Comparison of ENCODE assay signal across 22 mouse cellular contexts in the genomic region with DNA sequence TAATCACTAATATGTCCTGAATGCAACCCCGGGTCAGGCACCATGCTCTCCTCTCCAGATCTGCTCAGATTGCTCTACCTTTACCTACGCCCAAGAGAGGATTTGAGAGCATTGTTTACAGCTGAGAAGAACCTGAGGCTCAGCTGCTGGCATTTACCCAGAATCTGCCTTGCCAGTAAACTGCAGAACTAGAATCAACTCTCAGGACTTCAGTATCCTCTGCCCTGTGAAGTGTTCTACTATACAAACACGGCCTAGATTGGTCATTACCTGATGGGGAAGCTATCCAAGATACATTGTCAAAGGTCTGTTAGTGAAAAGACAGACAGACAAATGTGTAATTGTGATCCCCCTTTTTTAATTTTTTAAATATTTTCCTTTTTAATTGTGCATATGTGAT.
"Had no signal": no experiment of that assay in that cellular context is flagged by ENCODE, and none has a peak within 500 bp of the region (broad histone marks: within the 10 kb centered on the region; RNA-seq: fewer than 3 reads in every experiment).

No protein-coding gene starts in this region.

- H3K27me3 ChIP-seq: intestine, embryonic 15.5 days; limb, embryonic 12.5 days; limb, embryonic 15.5 days; lung, embryonic 15.5 days; megakaryocyte, embryonic 14.5 days; midbrain, embryonic 13.5 days; neural tube, embryonic 13.5 days; stomach, embryonic 15.5 days had no signal

- H3K27ac ChIP-seq: intestine, embryonic 15.5 days; limb, embryonic 12.5 days; limb, embryonic 15.5 days; liver, embryonic 14.5 days; lung, embryonic 15.5 days; midbrain, embryonic 10.5 days; midbrain, embryonic 13.5 days; neural tube, embryonic 13.5 days; stomach, embryonic 15.5 days had no signal

- H3K9ac ChIP-seq: intestine, embryonic 15.5 days; limb, embryonic 12.5 days; limb, embryonic 15.5 days; liver, embryonic 14.5 days; lung, embryonic 15.5 days; midbrain, embryonic 13.5 days; neural tube, embryonic 13.5 days; stomach, embryonic 15.5 days had no signal

- H3K4me2 ChIP-seq: intestine, embryonic 15.5 days; limb, embryonic 12.5 days; limb, embryonic 15.5 days; lung, embryonic 15.5 days; midbrain, embryonic 13.5 days; neural tube, embryonic 13.5 days; stomach, embryonic 15.5 days had no signal

- H3K4me1 ChIP-seq: intestine, embryonic 15.5 days; limb, embryonic 12.5 days; limb, embryonic 15.5 days; lung, embryonic 15.5 days; midbrain, embryonic 10.5 days; midbrain, embryonic 13.5 days; neural tube, embryonic 13.5 days; stomach, embryonic 15.5 days had no signal

- ATAC-seq: intestine, embryonic 15.5 days; midbrain, embryonic 13.5 days; midbrain, embryonic 16.5 days had no signal

- H3K9me3 ChIP-seq: intestine, embryonic 15.5 days; limb, embryonic 12.5 days; limb, embryonic 15.5 days; lung, embryonic 15.5 days; megakaryocyte, embryonic 14.5 days; midbrain, embryonic 10.5 days; midbrain, embryonic 13.5 days; neural tube, embryonic 13.5 days; stomach, embryonic 15.5 days had no signal

- DNase-seq: kidney, adult 11 months; kidney, postnatal 4 days; left cerebral cortex, postnatal 4 days; lung, adult 18-20 months; lung, postnatal 10 days; lung, postnatal 36 days; retina, postnatal 1 day; right cerebral cortex, postnatal 25 days; spleen, adult 18-20 months; thymus, postnatal 25 days had no signal

- H3K4me3 ChIP-seq: intestine, embryonic 15.5 days; limb, embryonic 12.5 days; limb, embryonic 15.5 days; lung, embryonic 15.5 days; megakaryocyte, embryonic 14.5 days; midbrain, embryonic 10.5 days; midbrain, embryonic 13.5 days; myocyte; neural tube, embryonic 13.5 days; stomach, embryonic 15.5 days had no signal
